ENCODE assay signal across 10 mouse cellular contexts in the genomic region with DNA sequence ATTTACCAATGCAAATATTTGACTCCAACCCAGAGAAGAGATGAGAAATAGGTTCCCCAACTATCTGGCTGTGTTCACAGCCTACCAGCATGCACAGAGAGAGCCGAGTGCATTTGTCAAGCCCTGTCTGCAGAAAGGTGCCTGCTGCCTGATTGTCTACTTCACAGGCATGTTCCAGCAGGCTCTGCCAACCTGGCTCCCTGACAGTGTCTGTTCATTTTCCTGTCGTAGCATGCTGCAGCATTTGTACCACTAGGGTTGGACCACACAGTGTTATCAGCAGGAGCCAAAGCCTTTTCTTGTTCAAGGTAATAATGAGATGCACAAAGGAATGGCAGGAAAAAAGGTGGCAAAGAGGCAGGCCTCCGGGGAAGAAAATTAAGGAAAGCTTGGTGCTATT.
A peak's percentile ranks its signal among the peaks of the same experiment; 100 is the strongest.
DNase-seq lines count a peak whose midpoint lies in the region; ATAC-seq lines count a peak whose summit lies in the region.
"Had no signal": no experiment of that assay in that cellular context is flagged by ENCODE, and none has a peak within 500 bp of the region (broad histone marks: within the 10 kb centered on the region; RNA-seq: fewer than 3 reads in every experiment).

No protein-coding gene starts in this region.

- H3K27me3 ChIP-seq in midbrain, embryonic 14.5 days (ENCODE audit: control insufficient read depth, insufficient read depth, low read length), result no peaks in the 10 kb centered on the region
- no peaks in the 10 kb centered on the region for H3K27me3 ChIP-seq in heart, embryonic 10.5 days (ENCODE audit: insufficient read depth, poor library complexity, severe bottlenecking)
- H3K27me3 ChIP-seq: heart, embryonic 15.5 days had no signal

- ATAC-seq in midbrain, embryonic 14.5 days (ENCODE audit: low FRiP score, low TSS enrichment), result no peak
- ATAC-seq in granulocyte monocyte progenitor cell, adult 5-6 weeks (replicated peaks; ENCODE audit: poor library complexity, severe bottlenecking), result no peak

- no peak overlapping the region for H3K9ac ChIP-seq in midbrain, embryonic 14.5 days (replicated peaks; ENCODE audit: low read length)
- H3K9ac ChIP-seq: heart, embryonic 15.5 days had no signal

- H3K9me3 ChIP-seq in midbrain, embryonic 14.5 days (ENCODE audit: control insufficient read depth, low read length), result no peaks in the 10 kb centered on the region
- H3K9me3 ChIP-seq in heart, embryonic 10.5 days, result no peaks in the 10 kb centered on the region
- H3K9me3 ChIP-seq: heart, embryonic 15.5 days had no signal

- 0 out of 2 replicates have a peak, but pooled peaks cover 3% of the 10 kb centered on the region for H3K36me3 ChIP-seq in midbrain, embryonic 14.5 days (ENCODE audit: control insufficient read depth, insufficient read depth, low read length)
- H3K36me3 ChIP-seq in heart, embryonic 10.5 days, result no peaks in the 10 kb centered on the region
- H3K36me3 ChIP-seq: heart, embryonic 15.5 days had no signal

- WGBS in midbrain, embryonic 14.5 days, result 8% methylated on average over 3 of the region's 3 CpGs
- 14% methylated on average over 3 of the region's 3 CpGs for WGBS in heart, embryonic 10.5 days

- H3K4me3 ChIP-seq in midbrain, embryonic 14.5 days (replicated peaks; ENCODE audit: low read depth, low read length), result no peak overlapping the region
- H3K4me3 ChIP-seq in heart, embryonic 10.5 days, result no peak overlapping the region
- H3K4me3 ChIP-seq: heart, embryonic 15.5 days had no signal

- DNase-seq in cerebellum, adult 11 months, result peak; percentile 68
- peak; percentile 90 to 95 for DNase-seq in cerebellum, postnatal 10 days
- peak; percentile 19 for DNase-seq in gonadal fat pad, adult 2 months (ENCODE audit: low read depth)
- DNase-seq in midbrain, embryonic 14.5 days, result peak; percentile 57
- no peak for DNase-seq in thymus, postnatal 4 days
- DNase-seq in heart, embryonic 10.5 days (ENCODE audit: low spot score), result no peak
- DNase-seq: right cerebral cortex, postnatal 14 days had no signal

- H3K4me1 ChIP-seq in midbrain, embryonic 14.5 days (ENCODE audit: control insufficient read depth, insufficient read depth, low read length), result no peaks in the 10 kb centered on the region
- H3K4me1 ChIP-seq in heart, embryonic 10.5 days, result no peaks in the 10 kb centered on the region
- H3K4me1 ChIP-seq: heart, embryonic 15.5 days had no signal

- H3K27ac ChIP-seq in midbrain, embryonic 14.5 days (replicated peaks; ENCODE audit: low read depth, low read length), result no peak overlapping the region
- H3K27ac ChIP-seq in heart, embryonic 10.5 days, result no peak overlapping the region
- H3K27ac ChIP-seq: heart, embryonic 15.5 days; macrophage had no signal

- no peak overlapping the region for H3K4me2 ChIP-seq in midbrain, embryonic 14.5 days (ENCODE audit: low read length)
- H3K4me2 ChIP-seq: heart, embryonic 15.5 days had no signal

Comparison
In these comparisons a context has a peak if more than half of its experiments do, and no peak if none do; other contexts are left out.
1. DNase-seq: peak in cerebellum, adult 11 months (single experiment), cerebellum, postnatal 10 days (2 of 2), gonadal fat pad, adult 2 months (single experiment) and midbrain, embryonic 14.5 days (single experiment); none in thymus, postnatal 4 days (single experiment) and heart, embryonic 10.5 days (single experiment).